Mouse (Mus musculus): Measurements from ENCODE around the gene Galk2.

Gene Galk2

DNA sequence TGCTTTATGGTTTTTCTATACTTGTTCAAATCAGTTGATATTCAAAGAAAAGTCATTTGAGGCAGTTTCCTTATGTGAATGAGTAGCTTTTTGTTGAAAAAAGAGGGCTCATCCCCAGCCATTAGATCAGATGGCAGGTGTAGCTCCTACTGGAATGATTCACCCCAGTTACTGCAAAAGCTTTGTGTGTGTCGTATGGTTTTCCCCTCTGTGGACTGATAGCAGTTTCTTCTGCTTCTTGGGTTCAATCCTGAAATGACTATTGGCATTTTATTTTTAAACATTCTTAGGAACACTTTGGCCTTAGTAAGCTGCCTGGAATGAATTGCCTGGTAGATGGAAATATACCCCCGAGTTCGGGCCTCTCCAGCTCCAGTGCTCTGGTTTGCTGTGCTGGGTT is 37.4 kb downstream of the Galk2 start:
- in situ Hi-C loops (cut with MboI, MseI), result loop anchor here (5.0 to 25.0 kb wide), 2 partner anchors 136 to 241 kb away; partner anchors contain the start of gene Fgf7

DNA sequence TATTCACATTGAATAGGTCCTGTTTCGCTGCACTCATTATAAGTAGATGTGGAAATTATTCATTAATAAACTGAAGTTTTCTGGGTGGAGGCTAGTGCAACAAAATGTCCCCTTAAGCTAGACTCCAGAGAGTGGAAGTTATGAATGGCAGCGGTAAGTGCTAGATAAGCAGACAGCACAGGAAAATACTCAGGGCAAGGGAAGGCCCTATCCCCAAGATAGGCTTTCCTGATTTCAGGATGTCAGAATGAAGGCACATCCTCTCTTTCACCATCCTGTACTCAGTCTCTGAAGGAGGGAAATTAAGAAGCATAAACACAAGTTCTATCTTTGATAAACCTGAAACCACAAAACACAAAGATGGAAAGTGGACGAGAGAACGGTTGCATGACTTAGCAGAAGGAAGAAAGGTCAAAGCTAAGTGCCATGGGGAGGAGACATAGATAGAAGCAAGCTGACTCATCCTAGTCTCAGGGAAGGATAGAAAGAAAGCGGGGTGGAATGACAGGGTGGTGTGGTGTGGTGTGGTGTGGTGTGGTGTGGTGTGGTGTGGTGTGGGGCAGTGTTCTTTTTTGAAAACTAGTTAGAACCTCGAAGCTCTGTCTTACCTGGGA is 42.0 kb downstream of the Galk2 start:
- in situ Hi-C loops (cut with MboI, MseI), result no loop called here

DNA sequence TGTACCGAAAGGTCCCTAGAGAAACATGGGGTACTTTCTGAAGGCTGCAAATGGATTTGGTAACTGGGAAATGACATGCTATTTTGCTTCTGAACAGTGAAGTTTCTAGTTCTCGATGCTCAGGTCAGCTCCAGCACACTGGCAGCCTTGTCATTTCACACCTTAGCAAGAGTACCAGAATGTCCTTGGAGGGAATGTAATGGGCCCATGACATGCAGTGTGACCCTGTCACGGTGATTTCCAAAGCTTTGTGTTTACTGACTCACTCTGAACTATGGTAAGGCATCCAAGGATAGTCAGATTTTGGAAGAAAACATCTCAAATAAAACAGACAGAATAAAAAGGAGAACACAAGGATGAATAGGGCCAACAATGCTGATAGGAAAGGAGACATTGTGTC is 42.5 kb downstream of the Galk2 start:
- in situ Hi-C loops (cut with MboI, MseI), result no loop called here

DNA sequence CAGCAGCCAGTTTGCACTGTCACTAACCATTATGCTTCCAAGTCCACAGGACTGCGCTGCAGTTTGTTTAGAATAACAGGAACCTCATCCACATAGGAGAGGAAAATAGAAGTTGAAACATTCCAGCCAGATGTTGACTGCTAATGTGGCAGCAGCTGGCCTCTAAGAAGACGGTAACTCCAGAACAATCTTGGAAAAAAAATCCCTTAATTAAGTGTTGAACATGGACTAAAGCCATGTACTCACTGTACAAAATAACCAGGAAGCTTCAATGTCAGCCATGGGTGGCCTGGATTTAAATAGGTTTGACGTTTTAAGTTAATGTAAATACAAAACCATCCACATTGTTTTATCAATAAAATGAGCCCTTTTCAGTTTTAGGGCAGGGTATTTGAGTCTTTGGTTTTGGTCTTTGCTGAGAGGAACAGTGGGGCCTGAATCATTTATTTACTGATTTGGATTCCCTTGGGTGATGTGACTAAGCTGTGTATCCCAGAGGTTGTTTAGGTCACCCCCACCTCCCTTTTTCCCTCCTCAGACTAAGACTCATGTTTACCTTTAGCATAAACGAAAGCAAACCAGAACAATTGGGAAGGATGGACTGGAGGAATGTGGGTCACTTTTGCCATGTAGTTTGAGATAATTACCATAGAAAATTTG is 47.6 kb downstream of the Galk2 start:
- in situ Hi-C loops (cut with MboI, MseI), result no loop called here

DNA sequence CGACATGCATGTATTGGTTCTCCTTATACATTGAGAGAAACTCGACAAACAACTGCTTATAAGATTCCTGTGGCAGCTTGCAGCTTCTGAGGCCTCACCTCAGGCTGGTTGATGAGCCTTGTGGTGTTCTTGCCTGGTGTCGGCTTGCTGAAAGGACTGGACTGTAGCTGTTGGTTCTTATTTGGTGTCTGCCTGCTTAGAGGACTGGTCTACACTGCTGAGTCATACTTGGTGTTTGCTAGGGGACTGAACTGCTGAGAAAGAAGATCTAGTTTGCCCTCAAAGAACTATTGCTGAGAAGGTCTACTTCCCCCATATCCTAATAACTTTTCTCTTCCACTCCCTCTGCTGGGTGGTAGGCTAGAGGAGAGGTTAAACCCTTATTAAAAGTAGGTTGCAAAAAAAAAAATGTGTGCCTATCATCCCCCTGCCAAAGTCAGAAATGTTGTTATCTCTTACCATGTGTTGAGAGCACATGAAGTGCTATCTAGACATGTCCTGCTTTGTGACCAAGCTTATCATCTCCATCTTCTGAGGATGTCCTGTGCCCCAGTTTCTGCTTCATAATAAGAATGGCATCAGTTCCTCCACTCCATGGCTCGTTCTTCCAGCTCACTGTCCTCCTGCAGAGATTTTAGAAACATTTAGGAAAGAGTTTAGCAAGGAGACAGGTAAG is 48.8 kb downstream of the Galk2 start:
- in situ Hi-C loops (cut with MboI, MseI), result no loop called here

DNA sequence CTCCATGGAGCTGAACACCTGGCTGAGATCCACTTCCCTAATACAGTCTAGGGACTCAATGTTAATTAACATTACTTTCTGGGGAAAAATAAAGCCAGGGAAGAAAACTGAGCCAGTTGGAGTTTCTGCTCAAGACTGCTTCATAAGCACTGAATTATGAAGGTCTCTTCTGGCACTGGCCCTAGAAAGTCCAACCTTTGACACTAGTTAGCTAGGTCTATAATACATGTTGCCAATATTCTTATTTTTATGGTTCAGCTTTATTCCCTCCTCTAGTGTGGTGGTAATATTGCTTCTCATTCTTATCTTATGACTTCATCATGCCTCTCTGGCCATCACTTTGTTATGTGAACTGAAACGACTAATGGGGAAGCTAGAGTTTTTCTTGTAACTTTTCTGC is 55.3 kb downstream of the Galk2 start:
- in situ Hi-C loops (cut with MboI, MseI), result no loop called here

DNA sequence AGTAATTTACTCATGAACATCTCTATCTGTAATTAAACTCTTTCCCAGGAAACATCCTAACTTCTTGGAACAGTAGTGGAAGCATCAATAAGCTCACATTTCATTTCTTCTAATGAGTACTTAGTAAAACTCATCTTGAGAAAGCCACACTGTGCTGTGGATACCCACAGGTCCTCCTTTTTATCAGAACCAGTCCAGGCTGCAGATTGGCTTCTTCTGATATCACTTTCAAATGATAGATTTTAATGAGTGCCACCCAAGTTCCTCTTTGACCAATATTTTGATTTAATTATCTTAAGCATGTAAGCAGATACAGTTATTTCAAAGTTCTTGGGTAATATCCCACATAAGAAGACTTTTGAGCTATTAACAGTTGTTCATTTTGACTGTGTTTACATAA is 55.8 kb downstream of the Galk2 start:
- in situ Hi-C loops (cut with MboI, MseI), result no loop called here

DNA sequence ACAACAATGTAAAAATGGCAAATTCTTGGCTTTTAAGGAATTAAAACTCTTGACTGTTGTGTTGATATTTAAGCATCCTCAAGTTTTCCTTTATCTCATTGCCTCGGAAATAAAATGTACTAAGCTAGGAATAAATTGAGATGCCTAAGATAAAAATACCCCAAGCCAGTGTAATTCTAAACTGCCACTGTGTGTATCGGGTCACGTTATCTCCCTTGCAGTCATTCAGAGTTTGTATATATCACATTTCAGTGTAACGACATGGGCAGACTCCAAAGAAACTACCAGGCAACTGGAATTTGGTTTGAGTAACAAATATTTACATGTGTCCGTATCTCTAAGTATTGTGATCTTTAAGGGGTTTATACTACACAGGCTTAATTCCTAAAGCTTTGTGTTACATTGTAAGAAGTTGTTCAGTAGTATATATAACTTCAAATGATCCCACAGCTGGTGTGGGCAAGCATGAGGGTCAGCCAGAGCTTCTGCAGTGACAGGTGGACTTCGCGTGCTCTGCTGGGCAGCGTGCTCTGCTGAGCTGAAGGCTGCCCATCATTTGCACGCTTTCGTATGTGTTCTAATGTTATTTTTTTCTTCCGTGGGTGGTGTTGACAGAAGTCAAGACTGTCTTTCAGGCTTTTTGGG is 57.9 kb downstream of the Galk2 start:
- in situ Hi-C loops (cut with MboI, MseI), result no loop called here

DNA sequence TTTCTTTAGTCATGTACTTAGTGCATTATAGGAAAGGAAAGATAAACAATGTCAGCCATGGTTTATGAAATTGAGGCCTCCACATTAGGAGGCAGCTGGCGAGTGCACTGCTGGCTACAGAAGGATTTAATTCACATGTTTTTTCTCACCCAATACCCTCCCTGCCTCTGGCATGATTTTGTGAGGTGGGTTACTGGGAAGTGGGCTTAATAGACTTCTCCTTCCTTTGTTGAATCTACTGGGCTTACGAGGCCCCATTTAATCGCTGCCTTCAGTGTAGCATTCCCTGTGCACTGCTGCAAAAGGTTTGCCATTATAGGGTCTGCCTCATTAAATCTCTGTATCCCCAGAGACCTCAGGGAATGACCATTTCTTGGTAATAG is 58.4 kb downstream of the Galk2 start:
- in situ Hi-C loops (cut with MboI, MseI), result no loop called here

DNA sequence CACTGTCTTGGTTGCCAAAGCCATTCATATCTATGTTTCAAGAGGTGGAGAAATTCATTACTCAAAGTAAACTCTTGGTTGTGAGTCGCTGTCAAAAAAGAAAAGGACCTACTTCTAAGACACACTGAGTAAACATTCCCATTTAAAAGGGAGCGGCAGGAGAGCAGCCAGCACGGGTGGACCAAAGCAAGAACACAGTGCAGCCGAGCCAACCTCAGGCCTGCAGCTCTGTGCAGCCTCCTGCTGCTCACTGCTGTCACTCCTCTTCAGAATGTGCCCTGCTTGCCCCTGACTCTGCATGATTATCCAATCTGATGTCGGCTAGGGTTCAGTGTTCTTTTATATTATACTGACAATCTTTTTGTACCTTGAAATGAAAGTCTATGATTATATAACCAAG is 62.4 kb downstream of the Galk2 start:
- in situ Hi-C loops (cut with MboI, MseI), result no loop called here

DNA sequence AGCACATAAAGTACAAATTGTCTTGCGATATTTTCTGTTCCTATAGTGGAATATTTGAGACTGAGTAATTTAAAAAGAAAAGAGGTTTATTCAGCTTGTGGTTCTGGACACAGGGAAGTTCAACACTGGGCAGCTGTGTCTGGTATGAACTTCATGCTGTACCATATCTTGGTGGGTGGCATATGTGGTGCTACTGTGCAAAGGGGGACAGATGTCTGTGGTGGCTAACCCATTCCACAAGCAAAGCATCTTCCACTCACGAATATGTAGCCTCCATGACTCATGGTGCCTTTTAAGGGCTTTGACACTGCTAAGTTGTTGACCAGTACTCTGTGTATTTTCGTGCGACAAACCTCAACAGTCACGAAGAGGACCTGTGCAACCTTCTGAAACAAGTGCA is 63.2 kb downstream of the Galk2 start:
- in situ Hi-C loops (cut with MboI, MseI), result no loop called here

DNA sequence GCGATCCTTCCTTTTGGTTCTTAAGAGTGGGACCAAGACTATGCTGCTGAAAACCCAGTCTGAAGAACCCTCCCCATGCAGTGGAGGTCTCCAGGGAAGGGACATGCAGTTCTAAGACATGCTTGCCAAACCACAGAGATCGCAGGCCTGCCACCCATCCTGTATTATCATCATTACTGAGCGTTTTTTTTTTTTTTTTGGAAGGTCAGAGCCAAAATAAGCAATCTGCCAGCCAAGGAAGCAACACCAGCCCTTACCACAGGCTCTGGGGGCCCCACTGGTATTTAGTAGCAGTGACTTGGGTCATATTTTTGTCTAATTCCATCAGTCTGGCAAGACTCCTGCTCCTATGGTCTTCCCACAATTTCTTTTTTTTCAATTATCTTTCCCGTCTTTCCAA is 64.0 kb downstream of the Galk2 start:
- in situ Hi-C loops (cut with MboI, MseI), result no loop called here

DNA sequence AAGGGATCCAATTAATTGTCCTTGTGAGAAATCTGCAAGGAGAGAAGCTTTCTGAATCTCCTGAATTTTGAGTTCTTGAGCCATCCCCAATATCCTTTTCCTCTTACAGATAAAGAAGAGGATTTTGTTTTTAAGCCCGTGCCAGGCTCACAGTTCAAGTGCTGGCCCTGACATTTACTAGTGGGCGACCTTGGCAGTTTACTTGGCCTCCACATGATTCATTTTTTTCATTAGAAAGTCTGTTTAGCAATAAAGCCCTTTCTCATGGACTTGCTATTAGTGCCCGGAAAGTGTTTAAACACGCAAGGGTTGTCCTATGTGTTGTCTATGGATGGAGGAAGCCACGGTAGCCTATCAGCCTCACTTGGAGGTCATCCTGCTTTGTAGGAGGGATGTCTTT is 64.4 kb downstream of the Galk2 start:
- in situ Hi-C loops (cut with MboI, MseI), result no loop called here

DNA sequence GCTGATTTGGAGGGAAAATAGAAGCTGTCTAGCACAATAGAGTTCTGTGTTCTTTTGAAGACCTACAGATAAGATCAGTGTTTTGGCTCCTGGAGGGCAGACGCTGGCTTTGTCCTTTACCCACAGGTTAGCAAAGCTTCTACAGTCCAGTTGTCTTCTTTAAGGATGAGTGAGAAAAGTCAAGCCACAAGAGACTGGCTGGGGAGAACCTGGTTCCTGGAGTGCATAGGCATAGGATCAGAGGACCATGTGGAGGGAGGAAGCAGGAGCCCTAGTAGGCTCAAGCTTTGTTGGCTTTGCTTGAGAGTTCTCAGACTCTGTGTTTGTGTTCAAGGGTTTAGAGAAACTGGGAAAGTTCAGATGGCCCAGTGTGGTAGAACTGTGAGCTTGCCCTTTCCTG is 65.6 kb downstream of the Galk2 start:
- in situ Hi-C loops (cut with MboI, MseI), result no loop called here

DNA sequence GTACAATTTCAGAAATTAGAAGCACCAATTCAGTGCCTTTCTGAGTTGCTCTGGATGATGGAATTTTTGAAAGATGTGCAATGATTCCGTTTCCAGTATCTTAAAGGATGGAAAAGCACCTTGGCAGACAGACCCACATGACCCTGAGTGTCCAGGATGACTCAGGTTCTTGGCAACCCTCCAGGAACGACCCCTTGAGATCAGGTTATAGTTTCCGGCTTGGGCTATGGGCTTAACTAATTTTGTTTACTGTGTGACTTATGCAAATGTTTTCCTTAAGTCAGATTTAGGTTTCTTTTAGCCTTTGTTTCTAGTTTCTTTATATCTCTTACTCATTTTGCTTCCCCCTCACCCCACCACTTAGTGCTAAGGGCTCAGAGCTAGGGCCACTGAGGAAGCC is 66.2 kb downstream of the Galk2 start:
- in situ Hi-C loops (cut with MboI, MseI), result loop anchor here (5.0 kb wide), 1 partner anchor 607 kb away; no protein-coding TSS in a partner anchor

DNA sequence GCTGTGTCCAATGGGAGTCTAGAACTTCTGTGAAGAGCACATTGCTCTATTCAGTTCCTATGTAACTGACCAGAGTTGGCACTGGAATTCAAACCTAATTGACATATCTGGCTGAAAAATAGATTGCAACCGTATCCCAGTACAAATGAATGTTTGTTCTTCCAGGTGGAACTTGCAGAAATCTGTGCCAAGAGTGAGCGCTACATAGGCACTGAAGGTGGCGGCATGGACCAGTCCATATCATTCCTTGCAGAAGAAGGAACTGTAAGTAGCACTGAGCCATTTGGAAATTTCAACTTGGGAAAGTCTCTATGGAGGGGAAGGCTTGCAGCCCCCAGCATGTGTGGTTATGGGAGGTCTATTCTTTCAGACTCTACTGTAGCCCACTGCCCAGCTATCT is 70.5 kb downstream of the Galk2 start:
- in situ Hi-C loops (cut with MboI, MseI), result loop anchor here (5.0 kb wide), 1 partner anchor 603 kb away; no protein-coding TSS in a partner anchor

DNA sequence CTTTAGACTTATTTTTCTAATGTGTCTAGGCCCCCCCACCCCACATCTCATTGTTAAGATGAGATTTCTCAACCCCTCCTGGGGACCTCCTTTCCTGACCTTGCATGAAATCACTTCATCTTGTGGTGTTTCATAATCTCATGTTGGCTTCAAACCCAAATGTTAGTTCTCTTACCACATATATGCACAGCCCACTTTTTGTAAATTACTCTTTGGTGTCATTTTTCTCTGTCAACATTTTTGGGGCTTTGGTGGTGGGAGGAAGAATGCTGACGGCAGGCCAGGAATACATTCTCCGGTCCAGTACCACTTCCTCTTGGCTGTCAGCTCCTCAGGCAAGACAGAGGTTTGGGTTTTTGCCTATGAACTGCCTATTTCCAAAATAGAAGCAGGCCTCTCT is 71.0 kb downstream of the Galk2 start:
- in situ Hi-C loops (cut with MboI, MseI), result loop anchor here (5.0 kb wide), 1 partner anchor 602 kb away; no protein-coding TSS in a partner anchor

DNA sequence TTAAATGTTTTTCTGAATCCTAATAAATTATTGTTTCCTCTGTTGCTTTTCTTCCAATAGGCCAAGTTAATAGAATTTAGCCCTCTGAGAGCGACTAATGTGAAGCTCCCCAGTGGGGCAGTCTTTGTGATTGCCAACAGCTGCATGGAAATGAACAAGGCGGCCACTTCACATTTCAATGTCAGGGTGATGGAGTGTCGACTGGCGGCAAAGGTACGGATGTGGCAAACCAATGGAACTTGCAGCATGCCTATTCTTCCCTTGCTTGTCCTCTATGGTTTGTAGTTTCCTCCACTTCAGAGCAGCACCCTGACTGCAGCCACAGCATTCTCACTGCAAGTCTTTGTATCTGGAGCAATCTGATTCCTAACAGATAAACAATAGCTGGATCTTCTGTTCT is 72.3 kb downstream of the Galk2 start:
- in situ Hi-C loops (cut with MboI, MseI), result no loop called here

DNA sequence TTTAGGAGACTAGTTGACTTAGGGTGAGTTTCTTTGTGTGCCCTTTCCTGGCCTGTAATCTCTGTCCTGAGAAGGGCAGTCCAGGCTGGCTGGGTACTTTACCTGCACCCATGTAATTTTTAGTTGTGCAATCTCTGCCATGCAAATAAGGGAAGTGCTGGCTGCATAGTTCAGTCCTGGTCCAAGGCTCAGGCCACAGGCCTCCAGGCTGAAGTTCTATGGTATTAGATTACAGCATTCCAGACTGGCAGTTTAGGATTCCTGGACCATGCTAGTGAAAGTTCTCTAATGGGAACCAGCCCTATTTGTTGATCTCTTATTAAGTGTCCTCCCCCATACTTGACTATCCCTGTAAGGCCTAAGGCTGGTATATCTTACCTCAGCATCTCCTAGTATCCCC is 73.8 kb downstream of the Galk2 start:
- in situ Hi-C loops (cut with MboI, MseI), result no loop called here

DNA sequence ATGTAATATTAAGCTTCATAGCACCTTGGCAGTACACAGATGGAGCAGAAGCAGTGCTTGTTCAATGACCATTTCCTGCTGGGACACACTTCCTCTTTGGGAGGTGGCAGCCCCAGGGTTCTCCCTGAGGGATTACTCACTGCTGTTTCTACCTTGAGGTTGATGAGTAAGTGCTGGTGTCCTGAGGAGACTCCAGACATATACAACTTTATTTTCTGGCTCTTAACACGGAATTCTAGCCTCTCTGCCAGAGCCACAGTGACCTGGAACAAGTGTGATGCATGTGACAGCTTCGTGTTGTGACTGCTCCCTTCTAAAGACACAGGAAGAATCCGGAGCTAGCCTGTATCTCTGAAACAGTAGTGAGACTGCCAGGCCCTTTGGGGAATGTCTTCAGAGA is 75.1 kb downstream of the Galk2 start:
- in situ Hi-C loops (cut with MboI, MseI), result no loop called here

DNA sequence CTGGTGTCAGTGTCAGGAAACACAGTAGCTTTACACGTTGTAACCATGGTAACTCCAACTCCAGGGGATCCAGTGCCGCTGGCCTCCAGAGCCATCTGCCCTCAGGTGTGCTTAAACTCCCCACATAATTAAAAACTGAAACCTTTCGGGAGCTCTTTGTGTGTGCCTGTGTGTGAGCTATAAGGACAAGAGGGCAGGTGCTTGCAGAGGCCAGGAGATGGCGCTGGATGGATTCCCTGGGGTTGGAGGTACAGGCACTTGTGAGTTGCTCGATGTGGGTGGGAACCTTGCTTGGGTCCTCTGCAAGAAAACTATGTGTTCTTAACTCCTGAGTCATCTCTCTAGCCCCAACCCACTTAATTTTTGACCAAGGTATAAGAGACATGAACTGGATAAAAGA is 77.5 kb downstream of the Galk2 start:
- in situ Hi-C loops (cut with MboI, MseI), result no loop called here

DNA sequence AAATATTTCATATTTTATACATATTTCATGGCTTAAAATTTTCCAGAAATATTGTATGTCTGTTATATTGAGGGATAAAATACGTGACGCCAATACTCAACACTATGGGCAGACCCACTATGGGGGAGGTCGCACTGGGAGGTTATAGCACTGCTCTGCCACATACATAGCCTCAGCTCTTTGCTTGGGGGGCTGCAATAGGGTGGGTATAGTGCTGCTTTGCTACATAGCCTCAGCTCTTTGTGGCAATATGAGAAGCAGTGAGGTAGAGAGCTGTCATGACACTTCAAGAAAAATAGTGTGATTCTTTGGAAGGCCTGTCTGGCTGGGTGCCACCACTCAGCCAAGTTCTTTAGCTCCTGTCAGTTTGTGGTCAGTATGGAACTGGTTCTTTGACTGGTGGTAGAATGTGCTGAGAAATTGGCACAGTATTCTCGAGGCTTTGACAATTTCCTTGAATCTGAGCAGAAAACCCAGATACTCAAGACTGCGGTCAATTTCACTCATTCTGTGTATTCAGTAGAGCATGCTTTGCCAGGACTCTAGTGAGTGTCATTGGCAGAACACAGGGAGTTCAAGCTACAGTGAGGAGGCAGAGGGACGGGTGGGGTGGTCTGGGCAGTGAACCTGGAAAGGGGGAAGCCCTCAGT is 80.2 kb downstream of the Galk2 start:
- in situ Hi-C loops (cut with MboI, MseI), result no loop called here
